Mouse (Mus musculus) spleen, postnatal 10 days (tissue): ENCODE results near the gene Zcchc4.

Experiments used
- DNase-seq, 2 experiments: peaks; one replicate each; pipeline ENCODE4 v3.0.0; 2021 to 2022; ENCODE audit warnings: low spot score in 2 of 2

The Zcchc4 gene

DNA sequence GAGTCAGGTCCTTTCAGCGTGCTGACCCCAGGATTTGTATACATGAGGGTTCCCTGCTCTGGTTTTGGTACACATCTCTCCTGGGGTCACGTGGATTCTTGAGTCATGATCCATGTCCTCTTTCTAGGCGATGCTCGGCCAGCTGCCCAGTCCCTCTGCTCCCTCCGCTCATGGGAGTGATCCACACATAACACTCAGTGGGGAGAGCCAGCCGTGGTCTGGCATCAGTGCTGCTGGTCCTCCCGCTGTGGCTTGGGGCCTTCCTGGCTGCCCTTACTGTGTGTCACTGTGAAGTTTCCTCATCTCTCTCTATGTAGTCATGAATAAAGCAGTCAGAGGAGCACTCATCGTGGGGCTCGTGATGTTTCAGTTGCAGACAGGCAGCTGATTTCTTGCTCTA lies 18.9 kb downstream of the Zcchc4 start:
- no peak for DNase-seq

- no peak for DNase-seq
Observed at GRCm38 (mm10) chr5:52799274-52799985, 24.2 kb downstream of the Zcchc4 start.

DNA sequence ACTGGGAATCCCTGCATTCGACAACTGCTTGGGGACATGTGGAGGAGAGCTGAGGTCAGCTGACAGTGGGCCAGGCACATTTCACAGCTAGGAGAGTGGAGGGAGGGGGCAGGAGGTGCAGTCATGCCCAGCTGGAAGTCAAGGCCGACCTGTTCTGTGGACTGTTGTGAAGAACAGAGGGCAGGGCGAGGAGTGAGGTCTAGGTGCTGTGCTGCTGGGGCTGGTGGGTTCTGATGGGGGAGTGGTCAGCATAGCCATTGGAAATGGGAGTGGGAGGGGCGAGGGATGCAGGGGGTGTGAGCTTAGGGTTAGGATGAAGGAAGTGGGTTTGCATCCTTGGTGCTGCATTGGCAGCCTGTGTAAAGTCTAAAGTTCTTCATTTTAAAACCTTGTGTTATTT lies 30.6 kb downstream of the Zcchc4 start:
- DNase-seq: no peak

- no peak for DNase-seq
Observed at GRCm38 (mm10) chr5:52806349-52806748, 31.1 kb downstream of the Zcchc4 start.

- DNase-seq: no peak
Observed at GRCm38 (mm10) chr5:52807030-52807429, 31.8 kb downstream of the Zcchc4 start.

DNA sequence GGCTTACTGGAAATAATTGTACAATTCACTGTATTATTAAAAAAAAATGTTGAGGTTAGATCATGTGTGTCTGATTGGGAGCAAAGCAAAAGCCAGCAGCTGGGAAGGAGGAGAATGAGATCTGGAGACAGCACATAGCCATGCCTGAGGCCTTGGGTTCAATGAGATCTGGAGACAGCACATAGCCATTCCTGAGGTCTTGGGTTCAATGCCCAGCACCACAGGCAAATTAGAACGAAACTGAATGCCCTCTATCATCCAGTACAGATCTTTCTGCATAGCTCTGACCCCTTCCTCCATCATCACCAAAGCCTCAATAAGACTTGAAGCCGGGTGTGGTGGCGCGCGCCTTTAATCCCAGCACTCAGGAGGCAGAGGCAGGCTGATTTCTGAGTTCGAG lies 35.2 kb downstream of the Zcchc4 start:
- no peak for DNase-seq

DNA sequence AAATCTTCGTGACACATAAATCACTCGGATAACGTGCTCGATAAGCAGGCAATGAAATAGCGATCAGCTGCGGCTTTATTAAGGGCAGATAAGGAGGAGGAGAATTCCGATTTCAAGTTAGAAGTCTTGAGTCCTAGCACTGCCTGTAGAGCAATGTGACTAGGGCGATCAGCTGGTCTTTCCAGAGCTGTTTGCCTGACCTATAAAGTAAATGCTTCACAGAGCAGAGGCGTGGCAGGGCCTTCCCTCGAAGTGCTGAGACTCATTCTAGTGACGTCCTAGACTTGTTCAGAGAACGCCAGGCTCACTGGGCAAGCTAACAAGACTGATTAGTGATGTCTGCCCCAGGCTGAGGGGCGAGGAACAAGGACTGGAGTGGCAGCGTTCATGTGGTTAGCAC lies 35.8 kb downstream of the Zcchc4 start:
- DNase-seq: no peak

DNA sequence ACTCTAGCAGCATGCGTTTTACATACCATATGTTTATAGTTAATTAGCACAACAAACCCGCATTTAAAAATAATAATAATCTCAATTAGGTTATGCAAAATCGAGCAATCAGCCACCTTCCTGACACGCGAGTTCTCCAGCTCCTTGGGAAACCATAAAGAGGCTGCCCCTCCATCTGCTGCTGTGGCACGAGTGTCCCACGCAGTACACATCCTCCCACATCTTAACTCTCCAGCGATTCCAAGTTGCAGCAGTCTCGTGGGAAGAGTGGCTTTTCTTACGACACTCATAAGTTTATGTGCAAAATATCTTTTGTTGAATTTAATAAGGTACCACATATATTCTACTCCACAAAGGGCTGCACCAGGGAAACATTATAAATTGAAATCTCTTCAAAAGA lies 37.2 kb downstream of the Zcchc4 start:
- DNase-seq: no peak

- DNase-seq: no peak
Observed at GRCm38 (mm10) chr5:52813312-52813711, 38.1 kb downstream of the Zcchc4 start.

DNA sequence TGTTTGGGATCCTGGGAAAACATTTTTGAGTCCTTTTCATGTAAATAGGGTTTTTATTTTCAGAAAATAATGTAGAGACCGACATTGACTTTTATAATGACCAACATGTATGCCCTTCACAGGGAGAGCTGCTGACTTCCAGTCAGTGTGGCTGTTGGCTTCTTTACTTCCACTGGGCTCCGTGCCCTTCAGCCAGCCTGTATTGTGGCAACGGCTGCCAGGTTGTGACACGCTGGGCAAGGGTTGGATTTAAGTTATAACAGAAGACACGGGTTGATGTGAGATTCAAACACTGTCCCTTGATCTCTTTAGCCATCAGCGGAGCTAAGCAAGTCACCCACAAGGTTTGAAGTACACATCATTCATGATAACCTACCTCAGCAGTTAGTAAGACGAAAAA lies 43.5 kb downstream of the Zcchc4 start:
- DNase-seq: no peak

DNA sequence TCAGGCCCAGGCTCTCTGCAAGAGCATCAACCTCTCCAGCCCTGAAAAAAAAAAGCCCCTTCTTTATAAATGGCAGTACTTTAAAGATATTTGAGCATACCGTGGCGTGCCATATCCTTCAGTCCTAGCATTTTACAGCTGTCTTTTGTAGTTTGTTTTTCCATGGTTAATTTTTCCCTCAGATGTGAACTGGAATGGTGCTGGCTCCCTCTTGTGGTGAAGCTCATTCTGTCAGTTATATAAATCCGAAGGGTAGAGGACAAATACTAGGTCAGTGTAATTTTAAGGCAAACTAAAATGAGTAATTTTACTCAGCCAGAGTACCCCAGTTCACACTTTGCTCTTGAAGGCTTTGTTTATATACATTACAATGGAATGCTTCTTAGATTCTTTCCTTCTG lies 46.5 kb downstream of the Zcchc4 start:
- DNase-seq: peak in 1 of 2 experiments; percentile 45

- DNase-seq: no peak
Observed at GRCm38 (mm10) chr5:52827923-52828322, 52.7 kb downstream of the Zcchc4 start.

DNA sequence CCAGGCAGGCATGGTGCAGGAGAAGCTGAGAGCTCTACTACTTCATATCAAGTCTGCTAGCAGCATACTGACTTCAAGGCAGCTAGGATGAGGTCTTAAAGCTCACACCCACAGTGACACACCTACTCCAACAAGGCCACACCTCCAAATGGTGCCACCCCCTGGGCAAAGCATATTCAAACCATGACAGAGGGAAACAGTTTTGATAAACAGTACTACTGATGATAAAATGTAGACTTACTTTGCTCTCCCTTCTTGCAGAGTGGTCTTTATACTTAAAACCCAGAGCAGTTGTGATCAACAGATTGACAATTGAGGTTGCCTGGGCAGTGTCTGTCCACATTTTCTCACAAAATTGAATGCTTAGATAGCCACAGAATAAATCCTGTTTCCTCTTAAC lies 57.8 kb downstream of the Zcchc4 start:
- DNase-seq: peak; percentile 23 to 70

GRCm38 (mm10) chr5:52833761-52834274 lies 58.6 kb downstream of the Zcchc4 start, which contains the start of gene Anapc4:
Anapc4 (plus strand) TSS chr5:52834012.
- peak; percentile 99 to 100 for DNase-seq

DNA sequence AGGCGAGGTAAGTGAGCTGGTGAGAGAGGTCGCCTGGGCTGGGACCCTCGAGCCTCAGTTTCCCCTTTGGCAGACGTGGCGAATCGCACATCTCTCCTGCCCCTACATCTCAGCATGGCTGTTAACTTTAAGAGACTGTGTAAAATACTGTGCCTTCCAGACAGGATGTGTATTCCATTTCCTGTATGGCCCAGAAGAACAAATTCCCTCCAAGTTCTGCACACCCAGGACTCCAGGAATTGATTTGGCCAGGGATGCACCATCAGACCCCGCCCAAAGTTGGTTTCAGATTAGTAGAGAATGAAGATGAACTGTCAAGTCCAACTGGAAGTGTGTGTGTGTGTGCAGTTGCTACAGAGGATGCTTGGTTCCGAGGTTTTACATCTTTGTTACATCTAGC lies 59.2 kb downstream of the Zcchc4 start:
- no peak for DNase-seq

DNA sequence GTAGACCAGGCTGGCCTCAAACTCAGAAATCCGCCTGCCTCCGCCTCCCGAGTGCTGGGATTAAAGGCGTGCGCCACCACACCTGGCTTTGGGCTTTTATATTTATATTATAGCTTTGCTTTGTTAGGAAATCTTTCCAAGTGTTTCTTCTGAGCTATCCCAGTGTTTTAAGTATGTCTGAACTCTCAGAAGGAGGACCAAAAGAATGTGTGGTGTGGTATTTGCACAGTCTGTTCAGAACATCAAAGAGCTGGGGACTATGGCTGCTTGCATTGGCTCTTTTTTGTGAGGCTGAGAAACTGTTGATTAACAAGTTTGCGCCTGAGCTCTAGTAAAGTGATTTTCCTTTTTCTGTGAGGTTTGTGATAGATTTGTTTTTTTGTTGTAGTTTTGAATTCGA lies 69.1 kb downstream of the Zcchc4 start:
- no peak for DNase-seq

GRCm38 (mm10) chr5:52855727-52856126 lies 80.5 kb downstream of the Zcchc4 start:
- DNase-seq: no peak

DNA sequence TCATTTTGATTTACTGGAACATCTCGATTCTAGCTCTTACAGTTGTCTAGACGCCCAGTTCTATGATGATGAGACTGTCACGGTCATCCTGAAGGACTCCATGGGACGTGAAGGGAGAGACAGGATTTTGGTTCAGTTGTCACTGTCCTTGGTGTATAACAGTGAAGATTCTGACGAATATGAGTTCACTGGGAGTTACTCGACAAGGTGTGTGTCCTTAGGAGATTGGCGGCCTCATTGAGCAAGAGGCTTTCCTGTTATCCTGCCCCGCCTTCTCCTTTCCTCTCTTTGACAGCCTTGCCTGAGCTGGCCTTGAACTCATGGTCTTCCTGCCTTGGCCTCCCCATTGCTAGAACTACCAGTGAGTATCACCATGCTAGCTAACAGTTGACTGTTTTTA lies 89.2 kb downstream of the Zcchc4 start:
- DNase-seq: no peak

GRCm38 (mm10) chr5:52865825-52866224 lies 90.6 kb downstream of the Zcchc4 start:
- DNase-seq: peak in 1 of 2 experiments; percentile 39

GRCm38 (mm10) chr5:52866361-52867155 lies 91.3 kb downstream of the Zcchc4 start:
- no peak for DNase-seq

DNA sequence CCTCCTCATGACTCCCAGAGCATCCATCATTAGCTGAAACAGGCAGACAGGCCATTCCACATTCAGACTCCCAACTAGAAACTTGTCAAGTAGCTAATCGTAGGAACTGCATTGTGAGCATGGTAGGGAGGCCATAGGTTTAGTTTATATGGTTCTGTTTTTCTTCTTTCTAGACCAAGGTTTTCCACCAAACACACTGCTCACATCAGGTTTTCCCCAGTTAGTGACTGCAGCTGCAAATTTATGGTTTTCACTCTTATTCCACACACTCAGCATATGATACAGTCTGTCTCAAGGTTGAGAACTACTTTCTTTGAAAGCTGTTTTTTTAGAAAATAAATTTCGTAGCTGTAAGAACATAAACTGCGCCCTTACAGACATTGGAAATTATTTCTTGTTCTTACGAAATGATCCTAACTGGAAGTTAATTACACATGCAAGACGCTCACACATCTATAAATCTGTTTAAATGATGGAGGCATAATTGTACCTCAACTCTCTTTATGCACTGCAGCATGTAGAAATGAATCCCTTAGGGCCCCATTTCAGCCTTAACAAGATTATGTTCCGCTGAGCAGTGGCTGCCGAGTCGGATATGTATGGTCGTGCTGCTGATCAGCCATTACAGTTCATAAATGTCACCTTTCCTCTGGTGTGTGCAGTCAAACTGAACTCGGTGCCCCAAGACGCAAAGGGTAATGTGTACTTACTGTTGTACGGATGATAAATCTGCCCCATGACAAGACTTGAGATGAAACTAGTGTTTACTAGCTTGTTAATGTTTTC lies 93.9 kb downstream of the Zcchc4 start:
- no peak for DNase-seq

GRCm38 (mm10) chr5:52871461-52871860 lies 96.3 kb downstream of the Zcchc4 start:
- no peak for DNase-seq
